Mouse (Mus musculus): ENCODE results near the gene Socs2. TPM values are rescaled to one million over a fixed set of nuclear protein-coding genes. Genes with fewer than 3 reads are reported as not detected.

Gene Socs2
- polyA plus RNA-seq (2012; rRNA removed) = 83.1 and 140 TPM in 2 replicates

DNA sequence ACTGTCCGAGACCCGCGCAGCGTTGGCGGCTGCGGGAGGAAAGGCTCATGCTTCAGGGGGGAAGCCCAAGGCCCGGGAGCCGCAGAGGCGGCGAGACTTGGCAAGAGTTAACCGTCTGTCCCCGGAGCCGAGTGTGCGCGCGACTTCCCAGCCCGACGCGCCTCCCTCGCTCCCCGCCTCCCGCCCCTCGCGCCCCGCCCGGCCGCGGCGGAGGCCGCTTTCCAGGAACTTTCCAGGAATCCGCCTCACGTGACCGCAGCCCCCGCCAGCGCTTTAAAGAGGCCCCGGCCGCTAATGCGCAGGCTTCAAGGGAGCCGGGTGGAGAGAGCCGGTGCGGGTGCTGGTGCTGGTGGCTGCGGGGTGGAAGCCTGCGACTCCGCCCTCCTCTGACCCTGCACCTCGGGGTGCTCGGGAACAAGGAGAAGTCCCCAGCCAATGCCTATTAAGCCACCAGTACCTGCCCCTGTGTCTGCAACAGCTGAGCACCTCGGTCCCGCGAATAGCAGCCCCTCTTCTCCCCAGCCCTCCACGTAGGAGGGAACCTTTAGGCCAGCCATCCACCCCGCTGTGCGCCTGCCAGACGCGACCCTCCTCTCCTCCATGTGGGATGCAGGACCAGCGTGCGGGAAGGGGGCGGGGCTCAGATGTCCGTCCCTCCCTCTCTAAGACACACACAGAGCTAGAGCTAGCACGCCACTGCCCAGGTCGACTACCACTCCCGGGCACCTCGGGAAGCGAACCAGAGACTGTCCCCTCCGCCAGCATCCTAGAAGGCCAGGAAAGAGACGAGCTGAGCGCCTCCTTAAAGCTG, at the start of gene Socs2:
TSS of gene Socs2 (minus strand) at position 496 of the 811 bp plus-strand sequence.
- Histone ChIP-seq H3K4me1 (ENCODE audit: control insufficient read depth, insufficient read depth, low read length) (peaks cover 3% of the 10 kb centered on the region; the same call in 1 of the 2 replicates), H3K4me3 (replicated peaks; ENCODE audit: extremely low read depth, low read depth, low read length) (peak within 1 kb of the TSS; percentile 85)
- under 1% methylated on average over 66 of the region's 66 CpGs for WGBS
- DNase-seq = peak; percentile 93
- TF ChIP-seq POLR2A (IDR thresholded peaks at IDR 0.05; ENCODE audit: borderline replicate concordance, extremely low read depth, low read depth, low read length) = peak; percentile 64
- no peak for TF ChIP-seq CTCF (IDR thresholded peaks at IDR 0.05; ENCODE audit: insufficient read depth, low read length)

DNA sequence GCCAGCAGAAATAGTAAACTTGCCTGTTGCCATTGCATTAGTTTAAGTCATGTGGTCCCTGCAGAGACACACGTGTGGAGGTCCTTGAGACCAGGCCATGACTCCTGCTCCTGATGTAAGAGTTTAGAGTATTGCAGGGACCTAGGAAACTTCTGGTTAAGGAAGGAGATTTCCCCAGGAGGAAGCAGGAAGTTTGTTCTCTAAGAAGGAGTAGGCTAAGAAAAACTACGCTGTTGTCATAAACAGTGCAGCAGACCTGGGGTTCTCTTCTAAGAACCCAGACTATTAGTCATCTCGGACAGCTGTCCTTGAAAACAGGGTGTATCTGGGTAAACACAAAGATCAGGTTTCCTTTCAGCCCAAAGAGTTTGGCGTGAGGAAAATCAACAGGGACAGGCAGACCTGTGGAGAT, 48.5 kb upstream of the Socs2 start:
- no peak overlapping the region for H3K4me3 ChIP-seq (replicated peaks; ENCODE audit: extremely low read depth, low read depth, low read length)
- DNase-seq = no peak
- TF ChIP-seq CTCF (IDR thresholded peaks at IDR 0.05; ENCODE audit: insufficient read depth, low read length) (no peak), POLR2A (IDR thresholded peaks at IDR 0.05; ENCODE audit: borderline replicate concordance, extremely low read depth, low read depth, low read length) (no peak)
- 19% methylated on average over 4 of the region's 4 CpGs for WGBS
- H3K4me1 ChIP-seq (ENCODE audit: control insufficient read depth, insufficient read depth, low read length) = peaks cover 5% of the 10 kb centered on the region; the same call in 1 of the 2 replicates

DNA sequence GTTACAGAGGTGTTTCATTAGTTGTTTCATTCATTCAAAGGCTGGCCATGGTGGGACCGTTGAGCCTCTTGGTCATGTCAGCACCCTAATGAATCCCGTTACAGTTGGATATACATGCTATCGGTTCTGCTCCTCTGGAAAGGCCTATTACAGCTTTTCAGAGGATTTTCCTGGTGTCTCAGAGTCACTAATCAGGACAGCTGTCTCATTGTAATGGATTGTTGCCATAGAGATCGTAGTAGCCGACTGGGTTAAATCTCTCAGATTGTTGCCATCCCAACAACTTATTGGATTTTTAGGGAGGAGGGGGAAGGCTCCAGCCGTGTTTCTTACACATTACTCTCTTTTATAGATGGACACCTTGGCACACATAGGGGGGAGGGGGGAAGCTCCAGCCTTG, 47.5 kb upstream of the Socs2 start:
- no peak for DNase-seq
- no peak for TF ChIP-seq CTCF (IDR thresholded peaks at IDR 0.05; ENCODE audit: insufficient read depth, low read length)
- no peak for TF ChIP-seq POLR2A (IDR thresholded peaks at IDR 0.05; ENCODE audit: borderline replicate concordance, extremely low read depth, low read depth, low read length)
- Histone ChIP-seq H3K4me3 (replicated peaks; ENCODE audit: extremely low read depth, low read depth, low read length) (no peak overlapping the region), H3K4me1 (ENCODE audit: control insufficient read depth, insufficient read depth, low read length) (peaks cover 5% of the 10 kb centered on the region; the same call in 1 of the 2 replicates)
- 89% methylated on average over 6 of the region's 6 CpGs for WGBS

DNA sequence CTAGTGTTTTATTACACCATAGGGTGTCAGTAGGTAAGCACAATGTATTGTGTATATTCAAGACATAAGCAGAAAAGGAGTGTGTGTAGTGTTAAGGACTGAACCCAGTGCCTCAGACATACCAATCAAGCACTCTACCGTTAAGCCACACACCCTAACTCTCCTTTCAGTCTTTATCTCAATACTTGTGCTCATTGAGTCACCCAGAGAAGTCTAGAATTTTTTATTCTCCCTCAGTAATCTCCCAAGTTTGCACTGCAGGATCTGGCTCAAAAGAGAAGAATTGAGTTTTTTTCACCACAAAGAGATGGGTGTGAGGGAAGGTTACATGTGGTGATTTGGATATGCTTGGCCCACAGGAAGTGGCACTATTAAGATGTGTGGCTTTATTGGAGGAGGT, 45.3 kb upstream of the Socs2 start:
- DNase-seq = no peak
- 66% methylated on average over 1 of the region's 1 CpGs for WGBS
- H3K4me3 ChIP-seq (replicated peaks; ENCODE audit: extremely low read depth, low read depth, low read length) = no peak overlapping the region
- no peak for TF ChIP-seq CTCF (IDR thresholded peaks at IDR 0.05; ENCODE audit: insufficient read depth, low read length)
- TF ChIP-seq POLR2A (IDR thresholded peaks at IDR 0.05; ENCODE audit: borderline replicate concordance, extremely low read depth, low read depth, low read length) = no peak
- peaks cover 5% of the 10 kb centered on the region; the same call in 1 of the 2 replicates for H3K4me1 ChIP-seq (ENCODE audit: control insufficient read depth, insufficient read depth, low read length)

DNA sequence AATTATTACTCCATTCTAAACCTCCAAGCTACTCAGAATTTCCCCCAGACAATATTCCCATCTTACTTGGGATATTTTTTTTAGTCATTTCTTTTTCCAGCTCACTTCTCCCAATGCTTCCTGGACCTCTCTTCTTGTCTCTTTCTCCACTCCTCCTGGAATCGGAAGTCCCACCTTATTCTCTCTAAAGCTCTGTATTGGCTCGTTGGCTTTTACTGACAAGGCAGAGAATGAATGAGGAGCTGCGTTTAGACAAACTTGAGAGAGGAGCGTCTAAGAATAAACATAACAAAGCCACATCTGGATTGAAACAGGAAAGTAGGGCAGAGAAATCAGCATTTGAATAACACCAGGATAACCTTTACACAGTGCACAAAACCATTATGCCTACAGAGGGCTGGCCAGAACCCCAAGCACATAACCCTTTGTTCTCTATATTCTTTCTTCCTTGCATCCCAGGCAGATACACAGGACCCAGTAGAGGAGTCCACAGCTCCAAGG, 44.1 kb upstream of the Socs2 start:
- no peak for DNase-seq
- 47% methylated on average over 4 of the region's 4 CpGs for WGBS
- H3K4me1 ChIP-seq (ENCODE audit: control insufficient read depth, insufficient read depth, low read length) = peaks cover 5% of the 10 kb centered on the region; the same call in 1 of the 2 replicates
- no peak overlapping the region for H3K4me3 ChIP-seq (replicated peaks; ENCODE audit: extremely low read depth, low read depth, low read length)
- TF ChIP-seq CTCF (IDR thresholded peaks at IDR 0.05; ENCODE audit: insufficient read depth, low read length) (no peak), POLR2A (IDR thresholded peaks at IDR 0.05; ENCODE audit: borderline replicate concordance, extremely low read depth, low read depth, low read length) (no peak)

DNA sequence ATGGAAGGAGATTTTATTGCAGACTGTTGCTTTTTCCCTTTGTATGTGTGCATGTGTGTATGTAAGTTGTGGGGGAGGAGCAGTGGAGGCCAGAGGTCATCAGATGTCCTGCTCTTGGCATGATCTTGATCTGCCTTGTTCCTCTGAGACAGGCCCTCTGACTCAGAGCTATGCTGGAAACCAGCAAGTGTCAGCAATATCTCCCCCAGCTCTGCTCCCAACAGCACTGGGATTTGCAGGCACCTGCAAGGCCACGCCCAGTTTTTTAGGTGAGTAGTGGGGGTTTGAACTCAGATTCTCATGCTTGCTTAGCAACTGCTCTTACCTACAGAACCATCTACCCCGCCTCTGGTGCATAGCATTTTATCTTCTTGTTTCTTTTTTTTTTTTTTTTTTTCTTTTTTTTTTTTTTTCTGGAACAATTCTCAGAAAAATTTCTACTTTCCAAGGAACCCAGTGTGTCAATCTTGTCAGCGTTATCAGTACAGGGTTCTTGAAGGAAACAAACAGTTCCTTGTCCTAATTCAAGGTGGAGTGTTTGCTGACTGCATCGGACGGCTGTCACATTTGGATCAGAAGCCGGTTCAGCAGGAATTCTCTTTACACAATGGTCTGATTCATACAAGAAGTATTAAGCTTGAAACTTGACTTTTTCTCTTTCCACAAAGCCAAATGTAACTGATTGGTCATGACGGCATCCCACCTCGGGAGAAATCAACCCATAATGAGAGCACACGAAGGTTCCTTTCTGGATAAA, 41.2 kb upstream of the Socs2 start:
- no peak for DNase-seq
- 56% methylated on average over 9 of the region's 9 CpGs for WGBS
- TF ChIP-seq POLR2A (IDR thresholded peaks at IDR 0.05; ENCODE audit: borderline replicate concordance, extremely low read depth, low read depth, low read length) (no peak), CTCF (IDR thresholded peaks at IDR 0.05; ENCODE audit: insufficient read depth, low read length) (no peak)

DNA sequence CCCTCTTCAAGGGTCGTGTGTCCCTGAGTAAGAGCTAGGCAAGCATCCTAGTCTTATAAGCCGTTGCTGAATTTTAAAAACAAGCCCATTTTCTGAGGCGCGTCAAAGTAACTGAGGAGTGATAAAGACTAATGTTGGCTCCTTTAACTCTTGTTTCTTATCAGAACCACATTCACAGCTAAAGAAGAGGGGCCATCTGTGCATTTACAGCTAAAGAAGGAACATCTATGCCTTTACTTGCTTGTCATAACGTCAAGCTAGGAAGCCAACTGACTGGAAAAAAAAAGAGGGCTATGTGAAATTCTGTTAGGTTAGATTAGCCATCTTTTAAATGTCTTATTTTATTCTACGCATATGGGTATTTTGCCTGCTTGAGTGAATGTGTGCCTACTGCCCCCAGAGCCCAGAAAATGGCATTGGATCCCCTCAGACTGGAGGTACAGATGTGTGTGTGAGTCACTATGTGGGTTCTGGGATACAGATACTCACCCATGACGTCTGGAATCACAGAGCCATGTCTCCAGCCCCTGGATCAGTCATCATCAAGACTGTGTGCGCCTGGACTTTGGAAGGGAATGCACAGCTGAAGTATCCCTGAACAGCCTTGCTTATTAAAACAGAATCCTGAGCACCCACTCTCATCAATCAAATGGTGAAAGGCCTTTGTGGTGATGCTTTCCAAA, 40.5 kb upstream of the Socs2 start:
- WGBS = 85% methylated on average over 8 of the region's 8 CpGs
- no peak overlapping the region for H3K4me3 ChIP-seq (replicated peaks; ENCODE audit: extremely low read depth, low read depth, low read length)
- H3K4me1 ChIP-seq (ENCODE audit: control insufficient read depth, insufficient read depth, low read length) = no peaks in the 10 kb centered on the region
- no peak for DNase-seq
- TF ChIP-seq POLR2A (IDR thresholded peaks at IDR 0.05; ENCODE audit: borderline replicate concordance, extremely low read depth, low read depth, low read length) (no peak), CTCF (IDR thresholded peaks at IDR 0.05; ENCODE audit: insufficient read depth, low read length) (no peak)

More for the DNA sequence above, 41.2 kb upstream of the Socs2 start:
- Histone ChIP-seq H3K4me3 (replicated peaks; ENCODE audit: extremely low read depth, low read depth, low read length) (no peak overlapping the region), H3K4me1 (ENCODE audit: control insufficient read depth, insufficient read depth, low read length) (no peaks in the 10 kb centered on the region)

DNA sequence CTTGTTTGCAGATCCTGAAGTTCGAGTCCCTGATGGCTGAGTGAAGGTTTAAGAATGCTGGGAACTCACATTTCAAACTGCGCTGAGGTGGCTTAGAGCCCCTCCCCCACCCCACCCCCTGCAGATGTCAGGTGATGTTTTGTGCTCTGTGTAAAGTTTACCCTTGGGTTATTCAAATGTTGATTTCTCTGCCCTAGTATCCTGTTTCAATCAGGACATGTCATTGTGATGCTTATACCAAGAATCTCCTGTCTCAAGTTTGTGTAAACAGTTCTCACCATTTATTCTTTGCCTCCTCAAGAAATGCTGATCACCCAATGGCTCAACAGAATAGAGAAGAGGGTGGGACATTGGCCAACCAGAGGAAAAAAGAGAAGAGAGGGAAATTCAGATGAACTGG, 39.1 kb upstream of the Socs2 start:
- 58% methylated on average over 2 of the region's 2 CpGs for WGBS
- DNase-seq = no peak
- H3K4me1 ChIP-seq (ENCODE audit: control insufficient read depth, insufficient read depth, low read length) = no peaks in the 10 kb centered on the region
- no peak for TF ChIP-seq CTCF (IDR thresholded peaks at IDR 0.05; ENCODE audit: insufficient read depth, low read length)
- TF ChIP-seq POLR2A (IDR thresholded peaks at IDR 0.05; ENCODE audit: borderline replicate concordance, extremely low read depth, low read depth, low read length) = no peak
- H3K4me3 ChIP-seq (replicated peaks; ENCODE audit: extremely low read depth, low read depth, low read length) = no peak overlapping the region

DNA sequence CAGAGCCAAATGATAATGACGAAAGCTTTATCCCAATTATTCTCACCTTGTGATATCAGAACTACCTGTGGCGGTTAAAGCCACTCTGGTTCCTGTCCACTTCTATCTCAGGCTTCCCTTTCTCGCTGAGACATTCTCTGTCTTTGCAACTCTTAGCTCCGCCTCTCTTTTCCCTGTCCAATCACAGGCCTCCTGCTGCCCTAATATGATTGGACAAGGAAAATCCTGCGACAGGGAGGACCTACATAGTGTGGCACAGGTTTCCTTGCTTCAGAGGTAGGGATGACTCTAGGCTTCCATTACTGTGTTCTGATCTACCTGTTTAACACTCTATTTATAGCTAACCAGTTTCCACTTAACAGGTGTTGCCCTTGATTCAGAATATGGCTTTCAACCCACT, 36.3 kb upstream of the Socs2 start:
- Histone ChIP-seq H3K4me1 (ENCODE audit: control insufficient read depth, insufficient read depth, low read length) (no peaks in the 10 kb centered on the region), H3K4me3 (replicated peaks; ENCODE audit: extremely low read depth, low read depth, low read length) (no peak overlapping the region)
- WGBS = 87% methylated on average over 5 of the region's 5 CpGs
- DNase-seq = no peak
- TF ChIP-seq POLR2A (IDR thresholded peaks at IDR 0.05; ENCODE audit: borderline replicate concordance, extremely low read depth, low read depth, low read length) = no peak
- no peak for TF ChIP-seq CTCF (IDR thresholded peaks at IDR 0.05; ENCODE audit: insufficient read depth, low read length)

Data from lung, adult 2 months (tissue).